Mouse (Mus musculus): ENCODE data around the gene Olfr285.

DNA sequence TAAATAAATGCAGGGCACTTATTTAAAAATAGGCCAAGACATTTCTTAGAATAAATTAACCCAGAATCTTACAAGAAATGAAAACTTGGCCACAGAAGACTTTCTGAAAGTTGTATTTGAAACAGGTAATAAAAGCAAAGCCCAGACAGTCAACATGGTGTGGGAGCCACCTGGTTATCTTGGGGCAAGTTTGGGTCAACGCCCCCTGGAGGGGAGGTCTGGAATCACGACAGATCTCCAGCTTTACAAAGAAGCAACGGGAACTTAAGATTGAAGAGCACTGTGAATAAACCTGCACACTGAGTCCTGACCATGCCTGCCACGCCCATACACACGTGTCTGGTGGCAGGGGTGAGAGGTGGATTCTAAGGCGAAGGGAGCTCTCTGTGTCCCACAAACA is 1.4 kb downstream of the Olfr285 start:
- TF ChIP-seq GATA1 (IDR thresholded peaks at IDR 0.05; ENCODE audit: borderline replicate concordance, low read length) (no peak), FLI1 (IDR thresholded peaks at IDR 0.05; ENCODE audit: low read length) (no peak)

All from megakaryocyte, embryonic 14.5 days (primary cell).